Mouse (Mus musculus): ENCODE results near the gene Fam167b. TPM values are rescaled to one million over a fixed set of nuclear protein-coding genes. Genes with fewer than 3 reads are reported as not detected.
"Not testable (repeated sequence)": the region's sequence is repeated elsewhere in the genome, so short reads cannot be mapped to it uniquely, and the experiment has no call there.

Gene Fam167b
- total RNA-seq, 2 experiments from 2014 or later, result 0.65 TPM; not detected in 1

- DNase-seq, result no peak
These were observed 19.9 kb downstream of the Fam167b start for GRCm38 (mm10) chr4:129558321-129558955.

- DNase-seq, result no peak
These were observed 21.0 kb downstream of the Fam167b start for GRCm38 (mm10) chr4:129557256-129557808.

GRCm38 (mm10) chr4:129556532-129557223, 21.7 kb downstream of the Fam167b start:
- DNase-seq, result peak; percentile 69 to 78

- DNase-seq, result peak; percentile 33 to 37
These were observed 22.4 kb downstream of the Fam167b start for GRCm38 (mm10) chr4:129555862-129556531.

- DNase-seq, result no peak
These were observed 22.9 kb downstream of the Fam167b start for GRCm38 (mm10) chr4:129555421-129555861.

GRCm38 (mm10) chr4:129554512-129554911, 23.8 kb downstream of the Fam167b start:
- not testable (repeated sequence) for DNase-seq

- DNase-seq, result no peak
These were observed 28.1 kb downstream of the Fam167b start for GRCm38 (mm10) chr4:129550295-129550694.

GRCm38 (mm10) chr4:129549306-129549705, 29.0 kb downstream of the Fam167b start:
- DNase-seq, result no peak

GRCm38 (mm10) chr4:129547631-129548030, 30.7 kb downstream of the Fam167b start:
- not testable (repeated sequence) for DNase-seq

GRCm38 (mm10) chr4:129544106-129544505, 34.2 kb downstream of the Fam167b start:
- DNase-seq, result no peak

GRCm38 (mm10) chr4:129542592-129543141, 35.7 kb downstream of the Fam167b start, which contains the start of gene Hdac1:
Gene Hdac1, minus strand, starts transcription at chr4:129542713.
- peak; percentile 93 to 95 for DNase-seq

- no peak for DNase-seq
These were observed 36.3 kb downstream of the Fam167b start for GRCm38 (mm10) chr4:129541868-129542591.

GRCm38 (mm10) chr4:129540012-129540411, 38.3 kb downstream of the Fam167b start:
- DNase-seq, result no peak

- DNase-seq, result not testable (repeated sequence)
These were observed 49.4 kb downstream of the Fam167b start for GRCm38 (mm10) chr4:129528901-129529300.

Small RNA genes within 50 kb of the gene (microRNA-seq; reads per million reads assigned to microRNA genes)
- gene Mir8119, result 0 reads per million in 2 experiments

Other genes with a start within 250 kb of the Fam167b start
- 100 to 1,000 TPM; 123 to 129 TPM for gene Rbbp4, start 243.2 kb downstream of the Fam167b start, total RNA-seq (2021)
- gene Zbtb8os, start 242.9 kb downstream of the Fam167b start, total RNA-seq (2021), result 10 to 100 TPM; 29.4 to 35.8 TPM
- 1 to 10 TPM; 3.0 to 4.1 TPM for gene Zbtb8a, start 200.4 kb downstream of the Fam167b start, total RNA-seq (2021)
- 1 to 10 TPM; 3.6 to 4.6 TPM for gene Zbtb8b, start 137.7 kb downstream of the Fam167b start, total RNA-seq (2021)
- gene Bsdc1, start 117.0 kb downstream of the Fam167b start, total RNA-seq (2021), result 10 to 100 TPM; 53.4 to 54.5 TPM
- not detected for gene Tssk3, start 87.5 kb downstream of the Fam167b start, total RNA-seq (2021)
- gene Fam229a, start 87.4 kb downstream of the Fam167b start, total RNA-seq (2021), result not detected
- gene Marcksl1, start 65.0 kb downstream of the Fam167b start, total RNA-seq (2021), result 100 to 1,000 TPM; 105 to 115 TPM
- gene Hdac1, start 35.8 kb downstream of the Fam167b start, total RNA-seq (2021), result 10 to 100 TPM; 45.2 to 55.8 TPM
- 1 to 10 TPM; 2.7 to 2.8 TPM for gene Lck, start 4.9 kb downstream of the Fam167b start, total RNA-seq (2021)
- gene Eif3i, start 22.1 kb upstream of the Fam167b start, total RNA-seq (2021), result 100 to 1,000 TPM; 121 to 122 TPM
- 10 to 100 TPM; 79.1 to 81.4 TPM for gene Tmem234, start 22.1 kb upstream of the Fam167b start, total RNA-seq (2021)
- gene Dcdc2b, start 35.7 kb upstream of the Fam167b start, total RNA-seq (2021), result 1 to 10 TPM; 6.0 to 7.7 TPM
- gene Iqcc, start 40.5 kb upstream of the Fam167b start, total RNA-seq (2021), result 10 to 100 TPM; 35.3 to 40.6 TPM
- 10 to 100 TPM; 70.3 to 79.8 TPM for gene Ccdc28b, start 45.4 kb upstream of the Fam167b start, total RNA-seq (2021)
- gene Txlna, start 62.5 kb upstream of the Fam167b start, total RNA-seq (2021), result 10 to 100 TPM; 46.1 to 54.7 TPM
- 10 to 100 TPM; 90.7 to 92.5 TPM for gene Kpna6, start 94.2 kb upstream of the Fam167b start, total RNA-seq (2021)
- gene Tmem39b, start 118.3 kb upstream of the Fam167b start, total RNA-seq (2021), result 10 to 100 TPM; 11.5 to 15.8 TPM
- gene Khdrbs1, start 163.8 kb upstream of the Fam167b start, total RNA-seq (2021), result 10 to 100 TPM; 88.4 to 90.0 TPM
- 100 to 1,000 TPM; 139 to 141 TPM for gene Ptp4a2, start 232.7 kb upstream of the Fam167b start, total RNA-seq (2021)

Data from layer of hippocampus, postnatal 36 days (tissue).